Mouse (Mus musculus) cerebellum, adult 9-10 months (tissue): Measurements from ENCODE around the gene Tango2.

ENCODE experiments used
- DNase-seq: peaks from one replicate; pipeline ENCODE4 v3.0.0; 2022

The Tango2 gene

GRCm38 (mm10) chr16:18383045-18383726 is 35.3 kb upstream of the Tango2 start:
- DNase-seq, result peak; percentile 73

- DNase-seq, result no peak
These were observed 33.8 kb upstream of the Tango2 start for GRCm38 (mm10) chr16:18381621-18382258.

GRCm38 (mm10) chr16:18380495-18381063 is 32.7 kb upstream of the Tango2 start:
- no peak for DNase-seq

- DNase-seq, result no peak
These were observed 31.6 kb upstream of the Tango2 start for GRCm38 (mm10) chr16:18379338-18380001.

DNA sequence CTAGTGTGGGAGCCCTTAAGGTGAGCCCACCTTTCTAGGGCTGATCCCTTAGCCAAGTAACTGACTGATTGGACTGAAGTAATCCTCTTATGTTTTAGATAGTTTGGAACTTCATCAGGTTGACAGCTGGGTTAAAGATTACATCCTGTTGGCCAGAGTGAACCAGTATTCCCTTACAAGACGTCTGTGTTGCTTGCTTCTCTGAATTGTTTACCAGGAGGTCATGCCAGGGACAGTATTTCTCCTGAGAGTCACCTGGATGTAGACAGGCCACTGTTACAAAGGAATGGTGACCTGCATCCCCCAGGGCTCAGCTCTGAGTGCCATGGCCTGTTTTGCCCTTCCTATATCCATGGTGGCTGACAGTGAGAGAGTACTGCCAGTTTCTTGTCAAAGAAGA is 30.6 kb upstream of the Tango2 start:
- DNase-seq, result no peak

DNA sequence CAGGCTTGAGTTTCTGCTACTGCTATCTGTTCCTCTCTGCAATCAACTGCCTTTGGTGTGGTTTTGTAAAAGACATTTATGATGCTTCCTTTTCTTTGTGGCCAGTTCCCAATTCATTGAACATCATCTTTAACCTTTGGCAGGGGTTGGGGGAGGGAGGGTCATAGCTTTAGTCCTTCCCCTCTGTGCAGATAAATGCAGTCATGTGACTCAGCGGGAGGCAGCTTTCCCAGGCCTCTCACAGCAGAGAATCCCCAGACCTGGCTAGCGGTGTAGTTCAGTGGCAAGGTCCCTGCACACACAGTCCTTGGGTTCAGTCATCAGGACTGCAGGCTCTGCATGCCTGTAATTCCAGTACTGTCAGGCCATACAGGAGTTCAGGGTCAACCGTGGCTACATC is 29.3 kb upstream of the Tango2 start:
- no peak for DNase-seq

- no peak for DNase-seq
These were observed 28.5 kb upstream of the Tango2 start for GRCm38 (mm10) chr16:18376297-18376954.

GRCm38 (mm10) chr16:18373632-18374031 is 25.7 kb upstream of the Tango2 start:
- DNase-seq, result no peak

DNA sequence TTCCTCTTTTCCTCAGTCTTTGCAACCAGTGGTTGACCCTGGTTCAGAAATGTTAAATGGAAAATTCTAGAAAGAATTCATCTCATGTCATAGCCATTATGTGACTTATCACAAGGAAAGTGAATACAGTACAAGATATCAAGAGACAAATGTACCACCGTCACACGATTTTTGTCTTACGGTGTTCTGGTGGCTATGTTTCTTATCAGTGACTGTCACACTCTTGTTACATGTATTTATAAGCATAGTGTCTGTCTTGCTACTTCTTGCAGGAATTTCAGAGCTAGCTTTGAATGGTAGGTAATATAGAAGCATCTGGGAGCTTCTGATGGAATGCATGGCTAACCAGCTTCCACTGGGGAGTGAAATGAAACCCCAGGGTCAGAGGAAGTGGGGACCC is 22.3 kb upstream of the Tango2 start:
- no peak for DNase-seq

- DNase-seq, result no peak
These were observed 18.9 kb upstream of the Tango2 start for GRCm38 (mm10) chr16:18366849-18367248.

- DNase-seq, result no peak
These were observed 15.0 kb upstream of the Tango2 start for GRCm38 (mm10) chr16:18362948-18363347.

DNA sequence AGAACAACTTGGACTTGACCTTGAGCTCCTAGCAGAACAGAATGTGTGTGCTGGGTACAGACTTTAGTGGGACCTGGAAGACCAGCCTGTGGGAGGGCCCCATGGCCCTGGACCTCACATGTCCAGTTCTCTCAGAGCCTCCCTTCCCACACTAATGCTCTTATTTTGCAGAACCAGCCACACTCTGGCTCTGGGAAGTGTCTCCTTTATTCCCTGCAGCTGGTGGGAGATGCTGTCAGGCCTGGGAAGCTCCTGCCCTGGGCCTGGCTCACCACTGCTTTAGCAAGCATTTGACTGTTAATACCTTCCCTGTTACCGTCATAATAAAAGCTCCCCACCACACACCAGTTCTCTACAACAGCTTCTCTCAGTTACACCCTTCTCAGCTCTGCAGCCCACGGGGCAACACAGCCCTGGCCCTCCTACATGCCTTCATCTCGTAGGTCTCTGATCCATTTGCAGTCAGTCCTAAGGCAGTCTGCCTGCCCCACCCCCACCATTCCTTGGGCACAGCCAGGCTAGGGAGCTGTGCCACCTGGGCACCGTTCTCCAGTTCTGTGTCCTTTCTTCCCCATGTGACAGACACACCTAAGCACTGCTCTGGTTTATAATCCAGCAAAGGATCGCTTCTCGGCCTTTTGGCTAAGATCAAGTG is 12.4 kb upstream of the Tango2 start:
- DNase-seq, result peak; percentile 78

DNA sequence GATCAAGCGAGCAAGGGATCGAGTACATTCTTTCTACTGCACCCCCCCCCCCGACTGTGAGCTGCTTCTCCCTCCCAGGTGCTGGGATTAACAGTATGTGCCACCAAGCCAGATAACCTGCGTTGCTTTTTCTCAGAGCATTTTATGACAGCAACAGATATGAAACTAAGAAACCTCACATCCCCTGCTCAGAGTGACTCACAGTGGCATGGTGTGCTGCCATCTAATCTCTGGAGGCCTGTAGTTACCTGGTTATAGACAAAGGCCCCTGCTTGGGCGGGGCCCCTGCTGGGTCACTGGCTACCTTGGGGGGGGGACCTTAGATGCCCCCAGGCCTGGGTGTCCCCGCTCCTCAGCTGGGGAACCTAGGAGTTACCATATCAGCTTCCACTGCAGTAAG is 10.1 kb upstream of the Tango2 start:
- no peak for DNase-seq

GRCm38 (mm10) chr16:18356961-18357360 is 9.1 kb upstream of the Tango2 start:
- no peak for DNase-seq

- peak; percentile 34 for DNase-seq
These were observed 5.2 kb upstream of the Tango2 start for GRCm38 (mm10) chr16:18353106-18353505.

DNA sequence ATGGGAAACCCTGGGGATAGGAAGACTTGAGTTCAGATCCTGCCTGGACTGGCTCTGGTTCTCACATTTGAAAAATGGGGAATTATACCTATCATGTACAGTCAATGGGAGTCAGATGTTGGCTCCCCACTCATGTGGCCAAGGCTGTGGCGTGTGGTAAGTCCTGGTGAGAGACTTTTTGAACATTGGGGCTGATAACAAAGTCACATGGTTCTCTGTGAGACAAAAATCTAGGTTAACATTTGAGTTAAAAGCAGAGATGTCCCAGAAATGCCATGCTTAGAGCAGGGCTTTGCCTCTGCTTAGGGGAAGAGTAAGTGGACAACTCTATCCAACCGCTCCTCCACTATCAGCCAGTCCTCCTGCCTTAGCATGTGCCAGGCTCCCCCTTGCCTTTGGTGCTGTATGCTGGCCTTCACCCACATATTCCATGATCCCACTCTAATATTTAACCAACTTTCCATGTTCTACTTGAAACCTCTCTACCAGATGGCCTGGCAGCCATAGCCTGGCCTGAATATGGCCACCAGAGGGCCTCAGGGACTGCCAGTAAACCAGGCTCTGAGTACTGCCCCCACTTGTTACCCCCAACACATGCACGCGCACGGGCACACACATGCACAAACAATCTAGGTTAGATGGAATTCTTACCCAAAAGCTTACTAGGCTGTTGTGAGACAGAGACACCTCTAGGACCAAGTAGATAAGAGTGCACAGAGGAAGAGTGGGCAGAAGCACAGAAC is 3.6 kb upstream of the Tango2 start:
- peak; percentile 81 for DNase-seq

DNA sequence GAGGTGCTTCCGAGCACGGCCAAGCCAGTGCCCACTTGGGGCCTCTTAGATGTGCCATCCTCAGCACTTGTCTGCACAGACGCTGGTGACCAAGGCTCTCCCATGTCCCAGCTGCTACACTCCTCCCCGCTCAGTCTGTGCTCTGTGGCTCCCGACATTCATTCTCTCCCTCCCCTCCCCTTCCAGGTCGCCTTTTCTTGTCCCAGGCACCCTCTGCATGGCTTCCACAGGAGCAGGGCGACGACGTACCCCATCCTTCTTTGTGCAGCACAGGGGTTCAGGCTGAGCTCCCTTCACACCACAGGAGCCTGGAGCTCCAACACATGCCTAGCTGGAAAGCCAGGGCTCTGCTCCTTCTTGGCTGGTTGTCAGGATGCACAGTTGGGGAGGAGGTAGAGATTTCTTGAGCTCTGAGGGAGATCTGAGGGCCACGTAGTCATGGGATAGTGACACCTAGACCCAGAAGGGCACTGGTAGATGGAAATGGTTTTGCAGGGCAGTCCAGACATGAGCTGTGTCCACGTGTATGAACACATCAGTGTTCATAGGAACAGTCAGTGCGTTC is 1.9 kb upstream of the Tango2 start:
- DNase-seq, result peak; percentile 58

DNA sequence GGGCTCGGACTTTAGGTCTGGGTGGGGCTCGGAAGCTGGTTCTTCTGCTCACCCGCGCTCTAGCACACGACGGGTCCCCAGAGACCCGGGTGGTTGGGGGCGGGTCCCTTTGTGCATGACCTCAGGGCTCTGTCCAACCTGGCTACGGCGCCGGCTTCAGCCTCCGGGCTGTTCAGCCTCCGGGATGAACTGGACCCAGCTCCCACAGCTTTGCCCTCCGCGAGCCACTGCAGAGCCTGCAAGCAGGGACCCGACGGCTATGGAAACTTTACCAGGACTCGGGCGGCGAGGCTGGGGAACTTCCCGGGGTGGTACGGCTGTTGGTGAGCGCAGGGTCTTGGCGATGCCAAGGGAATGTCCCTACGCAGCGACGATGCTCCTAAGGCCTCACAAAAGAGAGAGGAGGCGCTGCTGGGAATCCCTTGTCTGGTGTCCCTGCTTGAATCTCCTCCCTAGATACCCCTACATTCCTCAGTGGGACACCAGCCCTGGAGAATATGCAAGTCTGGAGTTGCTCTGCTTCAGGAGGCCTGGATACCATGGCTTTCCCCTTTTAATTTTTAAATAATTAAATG is 785 bp upstream of the Tango2 start:
- DNase-seq, result no peak

- DNase-seq, result peak; percentile 95
These were observed 2.7 kb downstream of the Tango2 start for GRCm38 (mm10) chr16:18345243-18345642.

DNA sequence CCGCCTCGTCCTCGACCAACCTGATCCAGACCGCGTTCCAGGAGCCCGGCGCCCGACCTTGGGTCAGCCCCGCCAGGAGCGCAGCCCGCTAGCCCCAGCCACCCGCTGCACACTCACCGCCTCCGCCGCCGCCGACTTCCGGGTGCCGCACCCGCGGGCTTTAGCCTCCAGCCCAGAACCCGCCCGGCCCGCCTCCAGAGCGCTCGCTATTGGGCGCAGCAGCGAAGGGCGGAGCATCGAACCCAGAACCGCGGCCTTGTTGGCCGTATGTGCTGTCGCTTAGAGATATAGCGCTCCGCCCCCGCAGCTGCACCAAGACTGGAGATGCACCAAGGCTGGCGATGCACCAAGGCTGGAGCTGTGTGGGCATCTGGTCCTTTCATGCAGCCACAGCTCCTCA is 4.1 kb downstream of the Tango2 start:
- DNase-seq, result peak; percentile 96
